Mouse (Mus musculus) cerebellum, adult 2 months (tissue): Measurements from ENCODE around the gene Nckap5. TPM values are rescaled to one million over a fixed set of nuclear protein-coding genes. Genes with fewer than 3 reads are reported as not detected.

Experiments
- DNase-seq, 2 experiments: peaks; one replicate each; pipeline ENCODE4 v3.0.0; 2021
- H3K27ac ChIP-seq: fragments of 200-500 bp; 2 replicates; pipeline ENCODE4 v1.5.1; 2012; ENCODE audit warnings: low read length, control low read depth, inconsistent platforms; ENCODE audit not compliant: insufficient read depth
- H3K27me3 ChIP-seq: fragments of 200-500 bp; 2 replicates; pipeline ENCODE4 v1.6.1; 2012; ENCODE audit warnings: inconsistent platforms, mild to moderate bottlenecking, low read length, moderate library complexity; ENCODE audit not compliant: control insufficient read depth, insufficient read depth
- H3K4me1 ChIP-seq: fragments of 200-500 bp; 2 replicates; pipeline ENCODE4 v1.6.1; 2011; ENCODE audit warnings: low read length; ENCODE audit not compliant: control insufficient read depth, insufficient read depth
- H3K4me3 ChIP-seq: fragments of 200-500 bp; replicated peaks from 2 replicates; pipeline ENCODE3; 2011; ENCODE audit warnings: mild to moderate bottlenecking, low read depth, low read length, control low read depth; ENCODE audit not compliant: insufficient read depth
- CTCF ChIP-seq: fragments of 200-500 bp; IDR thresholded peaks from 2 replicates; pipeline ENCODE4 v1.5.1; 2011; ENCODE audit warnings: low read depth, mild to moderate bottlenecking, control low read depth, low read length, moderate library complexity, borderline replicate concordance; ENCODE audit not compliant: insufficient read depth
- POLR2A ChIP-seq: fragments of 200-500 bp; IDR thresholded peaks from 2 replicates; pipeline ENCODE4 v1.6.1; 2011; ENCODE audit warnings: low read length, control low read depth, borderline replicate concordance; ENCODE audit not compliant: insufficient read depth
- WGBS: fragments of 180-500 bp; shearing (Covaris S2); methylation state at CpG from one replicate; pipeline ENCODE4 v1.1.7; 2018; 5-methylcytosine and 5-hydroxymethylcytosine counted together
- polyA plus RNA-seq: library from polyadenylated mRNA; depleted of rRNA; stranded (reverse); fragments of >200 nt; gene quantifications from 2 replicates; pipeline ENCODE4 v1.2.3, GENCODE M21; 2012

The Nckap5 gene
- polyA plus RNA-seq, 1 experiment = 2.1 TPM

- Histone ChIP-seq H3K4me3 (no peak overlapping the region), H3K27ac (no peak overlapping the region), H3K4me1 (no peaks in the 10 kb centered on the region), H3K27me3 (no peaks in the 10 kb centered on the region)
- DNase-seq = no peak
- TF ChIP-seq CTCF = no peak
- no peak for TF ChIP-seq POLR2A
- 80% methylated on average over 12 of the region's 12 CpGs for WGBS
Observed at GRCm38 (mm10) chr1:126557791-126558294, 272.8 kb downstream of the Nckap5 start.

GRCm38 (mm10) chr1:126547979-126548378 is 282.6 kb downstream of the Nckap5 start:
- H3K27ac ChIP-seq = no peak overlapping the region
- WGBS = 79% methylated on average over 7 of the region's 7 CpGs
- no peak for TF ChIP-seq CTCF
- no peak for TF ChIP-seq POLR2A
- no peaks in the 10 kb centered on the region for H3K27me3 ChIP-seq
- no peak for DNase-seq
- no peaks in the 10 kb centered on the region for H3K4me1 ChIP-seq
- no peak overlapping the region for H3K4me3 ChIP-seq

GRCm38 (mm10) chr1:126544471-126544870 is 286.1 kb downstream of the Nckap5 start:
- H3K27me3 ChIP-seq = no peaks in the 10 kb centered on the region
- H3K4me1 ChIP-seq = no peaks in the 10 kb centered on the region
- WGBS = 76% methylated on average over 4 of the region's 4 CpGs
- H3K4me3 ChIP-seq = no peak overlapping the region
- DNase-seq = no peak
- TF ChIP-seq CTCF = no peak
- no peak for TF ChIP-seq POLR2A
- H3K27ac ChIP-seq = no peak overlapping the region

- no peak for DNase-seq
- Histone ChIP-seq H3K4me3 (no peak overlapping the region), H3K27me3 (no peaks in the 10 kb centered on the region), H3K4me1 (no peaks in the 10 kb centered on the region), H3K27ac (no peak overlapping the region)
- 84% methylated on average over 6 of the region's 6 CpGs for WGBS
- TF ChIP-seq CTCF (no peak), POLR2A (no peak)
Observed at GRCm38 (mm10) chr1:126537223-126537757, 293.3 kb downstream of the Nckap5 start.

GRCm38 (mm10) chr1:126535527-126535926 is 295.1 kb downstream of the Nckap5 start:
- H3K4me3 ChIP-seq = no peak overlapping the region
- 42% methylated on average over 1 of the region's 1 CpGs for WGBS
- no peaks in the 10 kb centered on the region for H3K4me1 ChIP-seq
- H3K27me3 ChIP-seq = no peaks in the 10 kb centered on the region
- no peak overlapping the region for H3K27ac ChIP-seq
- DNase-seq = no peak
- TF ChIP-seq POLR2A (no peak), CTCF (no peak)

- Histone ChIP-seq H3K27ac (no peak overlapping the region), H3K4me1 (no peaks in the 10 kb centered on the region), H3K27me3 (no peaks in the 10 kb centered on the region), H3K4me3 (no peak overlapping the region)
- TF ChIP-seq CTCF (no peak), POLR2A (no peak)
- 91% methylated on average over 2 of the region's 2 CpGs for WGBS
- no peak for DNase-seq
Observed at GRCm38 (mm10) chr1:126534046-126534445, 296.6 kb downstream of the Nckap5 start.

- no peak for DNase-seq
- no peak for TF ChIP-seq POLR2A
- TF ChIP-seq CTCF = no peak
- WGBS = 27% methylated on average over 7 of the region's 7 CpGs
- no peak overlapping the region for H3K27ac ChIP-seq
- H3K27me3 ChIP-seq = no peaks in the 10 kb centered on the region
- H3K4me1 ChIP-seq = no peaks in the 10 kb centered on the region
- no peak overlapping the region for H3K4me3 ChIP-seq
Observed at GRCm38 (mm10) chr1:126528043-126528598, 302.5 kb downstream of the Nckap5 start.

- Histone ChIP-seq H3K4me3 (no peak overlapping the region), H3K27me3 (no peaks in the 10 kb centered on the region), H3K27ac (no peak overlapping the region), H3K4me1 (no peaks in the 10 kb centered on the region)
- 27% methylated on average over 3 of the region's 3 CpGs for WGBS
- DNase-seq = no peak
- TF ChIP-seq POLR2A (no peak), CTCF (no peak)
Observed at GRCm38 (mm10) chr1:126518067-126518466, 312.5 kb downstream of the Nckap5 start.
